22 mouse cellular contexts compared by ENCODE assay signal in the genomic region with DNA sequence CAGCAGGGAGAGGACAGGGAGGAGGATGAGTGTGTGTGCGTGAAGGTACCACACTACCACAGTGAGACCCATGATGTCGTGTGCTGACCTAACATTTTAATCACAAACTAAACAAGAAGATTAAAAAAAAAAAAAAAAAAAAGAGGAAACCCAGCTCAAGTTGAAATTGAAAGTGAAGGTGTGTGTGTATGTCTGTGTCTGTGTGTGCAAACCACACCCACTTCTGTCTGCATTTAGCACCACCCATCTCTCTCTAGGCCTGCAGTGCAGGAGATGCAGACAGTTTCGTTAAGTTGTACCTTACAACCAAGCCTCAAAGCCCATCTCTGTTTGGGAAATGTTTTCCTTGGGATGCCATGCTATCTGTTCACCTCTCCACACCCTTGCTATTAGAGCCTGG. TPM values are rescaled to one million over a fixed set of nuclear protein-coding genes. Genes with fewer than 3 reads are reported as not detected.
DNase-seq lines count a peak whose midpoint lies in the region; ATAC-seq and TF ChIP-seq lines count a peak whose summit lies in the region.
"Had no signal": no experiment of that assay in that cellular context is flagged by ENCODE, and none has a peak within 500 bp of the region (broad histone marks: within the 10 kb centered on the region; RNA-seq: fewer than 3 reads in every experiment).

No protein-coding gene starts in this region.

- no peak overlapping the region for H3K9ac ChIP-seq in kidney, embryonic 15.5 days
- H3K9ac ChIP-seq: embryonic facial prominence, embryonic 12.5 days; heart, embryonic 13.5 days; neural tube, embryonic 13.5 days had no signal

- H3K27ac ChIP-seq in layer of hippocampus, adult 2 months, result peak overlapping the region; percentile 61; the same call in 1 of the 2 replicates
- peak overlapping the region; percentile 67 for H3K27ac ChIP-seq in brown adipose tissue, adult 24 weeks (replicated peaks; ENCODE audit: low read depth, low read length)
- no peak overlapping the region for H3K27ac ChIP-seq in kidney, embryonic 15.5 days
- H3K27ac ChIP-seq: embryonic facial prominence, embryonic 12.5 days; heart, embryonic 13.5 days; kidney, postnatal 0 days; neural tube, embryonic 13.5 days had no signal

- no peaks in the 10 kb centered on the region for H3K9me3 ChIP-seq in kidney, embryonic 15.5 days (replicated peaks)
- H3K9me3 ChIP-seq: embryonic facial prominence, embryonic 12.5 days; G1E; heart, embryonic 13.5 days; neural tube, embryonic 13.5 days had no signal

- H3K36me3 ChIP-seq in kidney, embryonic 15.5 days, result no peaks in the 10 kb centered on the region
- H3K36me3 ChIP-seq: embryonic facial prominence, embryonic 12.5 days; G1E; heart, embryonic 13.5 days; neural tube, embryonic 13.5 days had no signal

- no peak for TF ChIP-seq CTCF in layer of hippocampus, adult 2 months (conservative IDR thresholded peaks at IDR 0.05)

- no peak overlapping the region for H3K4me2 ChIP-seq in kidney, embryonic 15.5 days
- H3K4me2 ChIP-seq: embryonic facial prominence, embryonic 12.5 days; heart, embryonic 13.5 days; neural tube, embryonic 13.5 days had no signal

- no peak for DNase-seq in layer of hippocampus, adult 2 months (ENCODE audit: low spot score in 2 of 2)
- no peak for DNase-seq in layer of hippocampus, adult 11-12 months (ENCODE audit: low spot score)
- DNase-seq in A20 (ENCODE audit: low read depth, low spot score), result peak; percentile 86
- no peak for DNase-seq in frontal cortex, postnatal 25 days (ENCODE audit: low spot score in 2 of 2)
- no peak for DNase-seq in adrenal gland, postnatal 10 days
- DNase-seq: cerebellum, adult 11 months; cerebellum, postnatal 36 days; gastrocnemius, postnatal 14 days; heart, postnatal 4 days; lung, postnatal 10 days; midbrain, embryonic 14.5 days; spleen, adult 18-20 months; thymus, postnatal 36 days had no signal

- H3K4me3 ChIP-seq in layer of hippocampus, adult 2 months, result no peak overlapping the region
- H3K4me3 ChIP-seq in brown adipose tissue, adult 24 weeks (ENCODE audit: insufficient read depth, low read depth, low read length), result no peak overlapping the region
- H3K4me3 ChIP-seq in kidney, embryonic 15.5 days (replicated peaks), result no peak overlapping the region
- H3K4me3 ChIP-seq: embryonic facial prominence, embryonic 12.5 days; heart, embryonic 13.5 days; neural tube, embryonic 13.5 days had no signal

- WGBS in kidney, embryonic 15.5 days, result 83% methylated on average over 3 of the region's 3 CpGs

- H3K27me3 ChIP-seq in kidney, embryonic 15.5 days, result no peaks in the 10 kb centered on the region
- H3K27me3 ChIP-seq: embryonic facial prominence, embryonic 12.5 days; heart, embryonic 13.5 days; neural tube, embryonic 13.5 days had no signal

- H3K4me1 ChIP-seq in brown adipose tissue, adult 24 weeks (ENCODE audit: control insufficient read depth, insufficient read depth, insufficient read length, low read length), result no peaks in the 10 kb centered on the region
- H3K4me1 ChIP-seq in kidney, embryonic 15.5 days, result no peaks in the 10 kb centered on the region
- H3K4me1 ChIP-seq: embryonic facial prominence, embryonic 12.5 days had no signal

- peak; percentile 77 for ATAC-seq in megakaryocyte progenitor cell, adult 5-6 weeks (replicated peaks; ENCODE audit: poor library complexity)
- no peak for ATAC-seq in kidney, embryonic 15.5 days (replicated peaks; ENCODE audit: low FRiP score)

RNA-seq across cellular contexts. Expression of gene Scel, which starts 35.9 kb away (rescaled TPM):
- total RNA-seq in layer of hippocampus, adult 2 months (2021), result 1 to 10 TPM in 1 of 2 experiments, under 1 TPM in 1; 0.87 to 1.1 TPM
- polyA plus RNA-seq in brown adipose tissue, adult 24 weeks (2012; ENCODE audit: insufficient read depth, insufficient read length, missing spikeins), result not detected in 2 replicates
- not detected in 2 replicates for total RNA-seq in megakaryocyte progenitor cell, adult 5-6 weeks (2015)
- total RNA-seq in megakaryocyte progenitor cell, adult 5-6 weeks (2017), result not detected in 2 replicates
- 2.7 and 2.8 TPM in 2 replicates for polyA plus RNA-seq in kidney, embryonic 15.5 days (2015; fragmentation: Nextera tagmentation; extraction: Ambion mirVana)
- not detected for total RNA-seq in adrenal gland, postnatal 10 days (2021)
- total RNA-seq: G1E had no signal
- polyA plus RNA-seq: G1E; testis, adult 2 months had no signal
